Mouse (Mus musculus) intestine, embryonic 14.5 days (tissue): Measurements from ENCODE around the gene Edc3. TPM values are rescaled to one million over a fixed set of nuclear protein-coding genes. Genes with fewer than 3 reads are reported as not detected.

Source experiments
- ATAC-seq: fragments of 200-750 bp; cut with Nextera tagmentation; replicated peaks from 2 replicates; pipeline ENCODE4 v1.8.0; 2017; ENCODE audit warnings: low read depth, moderate number of reproducible peaks, moderate TSS enrichment, moderate library complexity; ENCODE audit not compliant: low FRiP score, low TSS enrichment
- DNase-seq: peaks from one replicate; pipeline ENCODE4 v3.0.0-alpha.2; 2018; ENCODE audit warnings: low spot score
- H3K27ac ChIP-seq: fragments of 300-500 bp; sonication (generic); 2 replicates; pipeline ENCODE4 v1.5.1; 2014; ENCODE audit warnings: low read depth, mild to moderate bottlenecking, control low read depth
- H3K27me3 ChIP-seq: fragments of 300-500 bp; sonication (generic); replicated peaks from 2 replicates; pipeline ENCODE4 v1.6.1; 2014; ENCODE audit warnings: low read length, control low read depth; ENCODE audit not compliant: control insufficient read depth, insufficient read depth
- H3K36me3 ChIP-seq: fragments of 300-500 bp; sonication (generic); 2 replicates; pipeline ENCODE4 v1.6.1; 2014; ENCODE audit warnings: low read length, control low read depth; ENCODE audit not compliant: control insufficient read depth, insufficient read depth
- H3K4me1 ChIP-seq: fragments of 300-500 bp; sonication (generic); replicated peaks from 2 replicates; pipeline ENCODE4 v1.6.1; 2014; ENCODE audit warnings: low read length, control low read depth, mixed read lengths; ENCODE audit not compliant: control insufficient read depth, insufficient read depth
- H3K4me2 ChIP-seq: fragments of 300-500 bp; sonication (generic); 2 replicates; pipeline ENCODE4 v1.6.1; 2014; ENCODE audit warnings: low read length
- H3K4me3 ChIP-seq: fragments of 300-500 bp; sonication (generic); 2 replicates; pipeline ENCODE4 v1.5.1; 2014; ENCODE audit warnings: low read depth, low read length, control low read depth, mixed read lengths
- H3K9ac ChIP-seq: fragments of 300-500 bp; sonication (generic); 2 replicates; pipeline ENCODE4 v1.6.1; 2014; ENCODE audit warnings: mild to moderate bottlenecking, low read length
- H3K9me3 ChIP-seq: fragments of 300-500 bp; sonication (generic); 2 replicates; pipeline ENCODE4 v1.6.1; 2016; ENCODE audit warnings: low read length, control low read depth; ENCODE audit not compliant: control insufficient read depth
- WGBS: fragments of 180-500 bp; shearing (Covaris S2); extraction: QIAGEN DNeasy Blood & Tissue Kit; methylation state at CpG from one replicate; pipeline ENCODE4 v1.1.7; 2014; 5-methylcytosine and 5-hydroxymethylcytosine counted together
- polyA plus RNA-seq: library from polyadenylated mRNA; unstranded; fragments of >200 nt; fragmentation: Nextera tagmentation; extraction: Ambion mirVana; gene quantifications from 2 replicates; pipeline ENCODE4 v1.2.1, GENCODE M21; 2014

Gene Edc3
- polyA plus RNA-seq, 1 experiment from 2014 or later: 25.1 TPM

DNA sequence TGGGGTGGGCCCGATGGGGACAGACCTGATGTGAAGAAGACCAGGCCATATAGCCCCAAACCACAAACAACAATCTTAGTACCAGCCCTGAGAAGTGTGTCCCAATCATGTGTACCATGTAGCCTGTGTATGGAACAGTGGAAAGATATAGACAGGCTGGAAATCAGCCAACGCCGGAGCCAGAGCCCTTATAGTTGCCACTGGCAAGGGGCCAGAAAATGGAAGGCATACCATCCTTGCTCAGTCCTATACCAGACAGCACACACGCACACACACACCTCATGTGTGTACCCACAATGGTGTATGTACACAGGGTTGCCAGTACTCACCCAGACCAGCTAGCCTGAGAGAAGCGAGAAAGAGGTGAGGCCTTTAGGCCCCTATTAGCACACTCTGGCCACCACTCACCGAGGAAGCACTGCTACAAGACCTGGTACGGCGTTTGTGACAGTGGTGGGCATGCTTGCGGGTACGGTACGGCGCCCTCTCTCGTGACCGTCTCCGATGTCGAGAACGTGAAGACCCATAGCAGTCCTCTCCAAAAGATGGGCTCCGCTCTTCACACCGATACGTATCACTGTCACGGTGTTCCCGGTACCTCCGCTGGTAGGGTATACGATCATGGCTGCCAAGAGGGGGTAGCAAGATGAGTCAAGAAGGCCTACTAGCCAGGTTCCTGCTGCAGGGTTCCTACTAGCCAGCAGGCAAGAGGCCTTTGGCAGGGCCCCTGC lies 52.2 kb downstream of the Edc3 start:
- Histone ChIP-seq H3K27me3 (no peaks in the 10 kb centered on the region), H3K4me3 (no peak overlapping the region), H3K4me1 (peaks cover 20% of the 10 kb centered on the region), H3K36me3 (peaks cover 60% of the 10 kb centered on the region), H3K4me2 (no peak overlapping the region), H3K27ac (no peak overlapping the region), H3K9me3 (no peaks in the 10 kb centered on the region), H3K9ac (no peak overlapping the region)
- DNase-seq: no peak
- WGBS: 97% methylated on average over 24 of the region's 24 CpGs
- ATAC-seq: no peak

DNA sequence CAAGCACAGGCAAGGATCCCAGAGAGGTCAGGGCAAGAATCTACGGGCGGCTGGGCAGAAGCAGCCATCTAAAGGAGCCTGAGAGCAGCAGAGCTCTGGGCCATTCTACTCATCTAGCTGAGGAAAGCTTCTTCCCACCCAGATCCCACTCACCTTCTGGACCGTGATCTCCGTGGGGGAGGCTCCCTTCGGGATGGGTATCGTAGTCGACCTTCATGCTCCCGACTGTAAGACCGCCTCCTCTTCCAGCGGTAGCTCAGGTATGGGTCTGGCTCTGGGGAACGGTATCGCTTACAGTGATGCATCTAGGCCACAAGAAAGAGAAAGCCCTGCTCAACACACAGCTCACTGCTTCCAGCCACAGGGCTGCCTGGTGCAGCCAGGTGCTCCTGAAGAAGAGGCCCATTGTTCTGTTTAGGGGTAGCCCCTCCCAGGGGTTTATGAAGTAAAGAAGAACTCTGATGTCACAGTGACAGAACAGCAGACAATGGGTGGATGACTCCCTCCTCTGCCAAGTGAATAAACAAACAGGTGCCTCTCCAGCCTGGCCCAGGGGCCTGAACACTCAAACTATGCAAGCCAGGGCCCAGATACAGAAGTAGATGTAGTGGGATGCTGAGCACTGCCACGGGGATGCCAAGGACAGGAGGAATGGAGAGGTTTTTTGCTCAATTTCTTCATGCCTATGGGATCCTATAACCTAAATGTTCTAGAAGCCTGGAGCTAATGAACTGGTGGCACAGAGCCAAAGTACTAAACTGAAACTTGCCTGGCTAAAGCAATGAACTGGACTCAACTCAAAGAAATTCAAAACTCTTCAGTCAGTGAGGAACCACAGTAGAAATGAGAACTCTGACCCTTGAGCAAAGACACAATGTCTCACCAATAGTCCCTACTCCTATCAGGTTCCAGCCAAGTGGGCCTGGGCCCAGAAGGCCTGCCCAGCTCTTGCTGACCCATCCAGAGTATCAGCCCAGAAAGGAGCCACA lies 53.5 kb downstream of the Edc3 start:
- H3K9ac ChIP-seq: no peak overlapping the region
- no peak overlapping the region; the same call in 1 of the 2 replicates for H3K4me2 ChIP-seq
- no peak overlapping the region for H3K4me3 ChIP-seq
- peaks cover 25% of the 10 kb centered on the region for H3K4me1 ChIP-seq
- 95% methylated on average over 13 of the region's 13 CpGs for WGBS
- no peak for ATAC-seq
- no peak for DNase-seq
- no peaks in the 10 kb centered on the region for H3K9me3 ChIP-seq
- no peak overlapping the region for H3K27ac ChIP-seq
- peaks cover 50% of the 10 kb centered on the region for H3K36me3 ChIP-seq
- H3K27me3 ChIP-seq: no peaks in the 10 kb centered on the region

GRCm38 (mm10) chr9:57762563-57762991 lies 54.2 kb downstream of the Edc3 start:
- no peak for ATAC-seq
- H3K9me3 ChIP-seq: no peaks in the 10 kb centered on the region
- H3K4me1 ChIP-seq: peaks cover 25% of the 10 kb centered on the region
- peak overlapping the region; percentile 98; the same call in 1 of the 2 replicates for H3K4me2 ChIP-seq
- no peak overlapping the region for H3K9ac ChIP-seq
- no peak overlapping the region for H3K4me3 ChIP-seq
- 58% methylated on average over 6 of the region's 6 CpGs for WGBS
- peaks cover 43% of the 10 kb centered on the region for H3K36me3 ChIP-seq
- no peak overlapping the region for H3K27ac ChIP-seq
- no peaks in the 10 kb centered on the region for H3K27me3 ChIP-seq
- peak; percentile 68 for DNase-seq

GRCm38 (mm10) chr9:57764147-57764973 lies 56.0 kb downstream of the Edc3 start:
- H3K4me2 ChIP-seq: peak overlapping the region; percentile 98
- no peak for DNase-seq
- peak overlapping the region; percentile 95 for H3K4me3 ChIP-seq
- peaks cover 25% of the 10 kb centered on the region for H3K36me3 ChIP-seq
- peak overlapping the region; percentile 96 for H3K9ac ChIP-seq
- H3K9me3 ChIP-seq: no peaks in the 10 kb centered on the region
- peak overlapping the region; percentile 98 for H3K27ac ChIP-seq
- peaks cover 25% of the 10 kb centered on the region for H3K4me1 ChIP-seq
- peak; percentile 65 for ATAC-seq
- no peaks in the 10 kb centered on the region for H3K27me3 ChIP-seq
- WGBS: under 1% methylated on average over 57 of the region's 57 CpGs

- peak overlapping the region; percentile 95 for H3K4me3 ChIP-seq
- H3K9me3 ChIP-seq: no peaks in the 10 kb centered on the region
- peaks cover 25% of the 10 kb centered on the region for H3K4me1 ChIP-seq
- H3K4me2 ChIP-seq: peak overlapping the region; percentile 98
- H3K27ac ChIP-seq: peak overlapping the region; percentile 98
- peak overlapping the region; percentile 96 for H3K9ac ChIP-seq
- DNase-seq: peak; percentile 97
- peaks cover 19% of the 10 kb centered on the region for H3K36me3 ChIP-seq
- H3K27me3 ChIP-seq: no peaks in the 10 kb centered on the region
- peak; percentile 95 for ATAC-seq
- under 1% methylated on average over 44 of the region's 45 CpGs for WGBS
Observed at GRCm38 (mm10) chr9:57764974-57765363, 56.6 kb downstream of the Edc3 start.

DNA sequence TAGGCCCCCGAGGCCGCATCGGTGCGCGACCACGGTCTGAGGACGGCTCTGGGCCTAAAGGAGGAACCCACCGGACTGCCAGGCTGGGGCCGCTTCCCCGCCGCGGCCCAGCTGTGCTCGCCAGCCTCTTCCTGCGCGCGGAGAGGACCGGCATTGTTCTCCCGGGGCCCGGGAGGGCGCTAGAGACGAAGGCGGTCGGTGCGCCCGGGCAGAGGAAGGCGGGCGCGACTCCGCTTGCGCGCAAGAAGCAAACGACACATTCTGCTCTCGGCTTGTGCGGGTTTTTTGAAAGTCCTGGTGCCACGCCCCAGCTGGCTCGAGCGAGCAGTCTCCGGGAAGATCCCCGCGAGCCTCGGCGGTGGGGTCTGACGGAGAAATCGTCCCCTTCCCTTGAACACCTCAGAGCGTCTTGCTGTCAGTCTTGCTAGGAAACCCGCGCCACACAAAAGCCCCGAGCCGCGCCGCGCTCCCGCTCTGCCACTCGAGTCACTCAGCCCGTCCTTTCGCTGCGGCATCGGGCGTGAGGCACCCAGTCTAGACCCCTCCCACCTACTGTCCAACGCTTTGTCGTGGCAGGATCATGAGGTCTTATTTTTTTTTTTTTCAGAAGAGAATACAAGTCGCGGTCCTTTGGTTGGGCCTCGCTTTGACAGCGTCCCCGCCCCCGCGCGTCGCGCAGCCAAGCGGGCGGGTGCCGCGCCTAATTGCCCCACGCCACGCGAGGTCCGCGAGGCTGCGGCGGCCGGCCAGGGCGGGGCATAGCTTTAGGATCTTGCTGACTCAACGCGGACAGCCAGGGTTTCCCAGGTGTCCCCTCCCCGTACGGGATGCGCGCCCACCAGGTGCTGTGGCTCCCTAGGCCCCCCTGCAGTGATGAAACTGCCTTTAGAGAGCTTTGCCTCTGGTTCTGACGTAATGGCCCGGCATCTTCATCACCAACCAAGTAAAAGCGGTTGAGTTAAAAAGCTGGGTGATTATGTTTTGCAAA lies 57.3 kb downstream of the Edc3 start, which contains the start of gene Clk3:
TSS of gene Clk3 (minus strand) at position 497 of the 988 bp plus-strand sequence.
- peak within 1 kb of the TSS; percentile 96 for H3K9ac ChIP-seq
- no peaks in the 10 kb centered on the region for H3K27me3 ChIP-seq
- under 1% methylated on average over 93 of the region's 93 CpGs for WGBS
- H3K4me2 ChIP-seq: peak within 1 kb of the TSS; percentile 98
- DNase-seq (peak; percentile 88), ATAC-seq (peak; percentile 63; the same call in 1 of the 2 replicates)
- peak within 1 kb of the TSS; percentile 98 for H3K27ac ChIP-seq
- H3K36me3 ChIP-seq: peaks cover 12% of the 10 kb centered on the region
- H3K4me3 ChIP-seq: peak within 1 kb of the TSS; percentile 95
- H3K9me3 ChIP-seq: no peaks in the 10 kb centered on the region
- H3K4me1 ChIP-seq: peaks cover 25% of the 10 kb centered on the region

- H3K9me3 ChIP-seq: no peaks in the 10 kb centered on the region
- peak overlapping the region; percentile 95 for H3K4me3 ChIP-seq
- H3K27ac ChIP-seq: no peak overlapping the region
- H3K36me3 ChIP-seq: peaks cover 4% of the 10 kb centered on the region
- WGBS: 52% methylated on average over 6 of the region's 6 CpGs
- DNase-seq (no peak), ATAC-seq (no peak)
- peak overlapping the region; percentile 96; the same call in 1 of the 2 replicates for H3K9ac ChIP-seq
- peak overlapping the region; percentile 98 for H3K4me2 ChIP-seq
- H3K4me1 ChIP-seq: peaks cover 25% of the 10 kb centered on the region
- H3K27me3 ChIP-seq: no peaks in the 10 kb centered on the region
Observed at GRCm38 (mm10) chr9:57766431-57766830, 58.1 kb downstream of the Edc3 start.
